Mouse (Mus musculus): Measurements from ENCODE around the gene Hspa13. TPM values are rescaled to one million over a fixed set of nuclear protein-coding genes. Genes with fewer than 3 reads are reported as not detected.

The Hspa13 gene
- 34.2 and 35.2 TPM in 2 replicates for total RNA-seq (2021)
- long read RNA-seq, experiment 1, full-length matches to known transcripts, result 22 of 33 reads
- long read RNA-seq, experiment 1, partial matches to known transcripts, result 3 of 33 reads
- long read RNA-seq, experiment 1, other reads (novel, unspliced or antisense), result 8 of 33 reads
- long read RNA-seq, experiment 2, full-length matches to known transcripts, result 10 of 16 reads
- long read RNA-seq, experiment 2, partial matches to known transcripts, result 0 of 16 reads
- long read RNA-seq, experiment 2, other reads (novel, unspliced or antisense), result 6 of 16 reads

DNA sequence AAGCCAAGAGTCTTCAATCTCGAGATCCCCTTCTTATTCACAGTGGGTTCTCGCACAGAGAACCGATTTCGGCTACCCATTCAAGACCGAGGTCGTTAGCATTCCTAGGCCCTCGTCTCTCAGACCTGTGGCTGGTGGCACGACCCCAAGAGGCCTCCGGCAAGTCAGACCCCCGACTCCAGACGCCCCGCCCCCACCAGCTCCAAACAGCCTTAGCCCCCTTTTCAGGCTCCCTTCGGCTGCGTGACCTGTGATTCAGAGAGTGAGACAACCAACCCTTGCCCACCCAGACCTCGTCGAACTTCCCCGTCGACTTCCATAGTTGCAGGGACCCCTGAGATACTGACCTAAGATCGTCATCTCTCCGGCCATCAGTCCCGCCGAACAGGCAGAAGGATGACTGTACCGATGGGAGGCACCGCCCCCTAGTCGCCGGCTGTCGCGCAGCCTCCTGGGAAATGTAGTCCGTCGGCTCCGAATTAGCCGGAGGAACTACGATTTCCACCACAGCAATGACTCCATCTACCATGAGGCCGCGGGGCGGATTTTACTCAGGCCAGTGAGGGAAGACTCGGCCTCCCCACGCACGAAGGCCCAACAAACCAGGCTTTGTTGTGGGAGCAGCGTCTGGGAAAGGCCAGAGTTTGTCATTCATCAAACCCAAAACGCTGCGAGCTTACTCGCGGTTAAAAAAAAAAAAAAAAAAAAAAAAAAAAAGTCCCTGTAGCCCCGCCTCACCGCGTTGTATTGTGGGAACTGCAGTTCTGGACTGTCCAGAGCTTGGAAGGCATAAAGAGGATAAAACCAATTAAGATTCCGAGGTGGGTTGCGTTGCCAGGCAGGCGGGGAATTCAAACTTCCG lies at the start of gene Hspa13:
Hspa13 (minus strand) TSS at position 717 of the 862 bp plus-strand sequence.
- DNase-seq, result peak; percentile 98

- DNase-seq, result no peak
Observed at GRCm38 (mm10) chr16:75779271-75779670, 12.4 kb upstream of the Hspa13 start.

- DNase-seq, result no peak
Observed at GRCm38 (mm10) chr16:75773222-75773621, 6.3 kb upstream of the Hspa13 start.

GRCm38 (mm10) chr16:75767250-75768002 lies 522 bp upstream of the Hspa13 start:
- peak; percentile 11 for DNase-seq

- DNase-seq, result no peak
Observed at GRCm38 (mm10) chr16:75752876-75753275, 14.0 kb downstream of the Hspa13 start.

DNA sequence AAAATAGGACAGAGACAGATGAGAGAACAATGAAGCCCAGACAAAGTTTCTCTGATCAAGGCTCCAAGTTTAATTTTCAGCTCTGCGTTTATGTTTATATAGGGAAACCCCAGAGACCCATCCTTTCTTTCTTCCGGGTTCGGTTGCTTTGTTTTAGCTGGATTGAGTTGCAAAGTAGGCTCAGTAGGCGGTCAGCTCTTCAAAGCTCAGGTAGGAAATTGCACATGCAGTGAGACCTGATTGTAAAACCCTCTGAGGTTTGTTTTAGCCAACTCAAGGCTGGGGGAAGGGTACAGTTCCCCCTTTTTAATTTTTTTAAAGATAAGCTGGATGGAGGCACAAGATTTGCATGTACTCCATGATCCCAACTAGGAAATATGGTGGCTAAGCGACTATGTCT lies 16.8 kb downstream of the Hspa13 start:
- DNase-seq, result no peak

- no peak for DNase-seq
Observed at GRCm38 (mm10) chr16:75748926-75749325, 18.0 kb downstream of the Hspa13 start.

DNA sequence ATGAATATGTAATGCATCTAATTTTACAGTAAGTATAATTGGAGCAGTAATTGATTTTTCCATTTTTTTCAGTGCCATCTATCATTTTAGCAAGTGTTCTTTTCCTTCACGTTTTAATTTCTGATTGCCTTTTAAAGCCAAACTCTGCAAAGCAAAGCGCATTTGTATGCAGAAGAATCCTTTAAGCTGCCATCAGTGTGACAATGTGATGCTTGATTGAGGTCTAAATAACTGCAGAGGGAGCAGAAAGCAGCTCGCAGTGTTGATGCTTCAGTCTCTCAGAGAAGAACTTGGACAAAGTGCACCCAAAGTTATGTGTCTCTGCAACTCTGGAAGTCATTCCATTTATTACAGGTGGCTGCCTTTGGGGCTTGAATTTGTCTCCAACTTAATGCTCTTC lies 22.9 kb downstream of the Hspa13 start:
- DNase-seq, result no peak

- peak; percentile 8 for DNase-seq
Observed at GRCm38 (mm10) chr16:75717405-75718173, 49.3 kb downstream of the Hspa13 start.

- DNase-seq, result peak; percentile 49
Observed at GRCm38 (mm10) chr16:75696176-75696575, 70.7 kb downstream of the Hspa13 start.

Small RNA genes within 50 kb of the gene (microRNA-seq; reads per million reads assigned to microRNA genes)
- 0 reads per million in 2 experiments for gene Gm22923

Other genes with a start within 250 kb of the Hspa13 start
- gene Lipi, start 181.0 kb downstream of the Hspa13 start, total RNA-seq (2021), result not detected in 2 replicates
- gene Rbm11, start 174.3 kb downstream of the Hspa13 start, total RNA-seq (2021), result 0.85 and 1.3 TPM in 2 replicates